In genomic region chr6:39066935-39067578, GRCm38 (mm10) we compare ENCODE assay signal across 9 mouse cellular contexts. TPM values are rescaled to one million over a fixed set of nuclear protein-coding genes. Genes with fewer than 3 reads are reported as not detected.
A peak's percentile ranks its signal among the peaks of the same experiment; 100 is the strongest.
DNase-seq lines count a peak whose midpoint lies in the region; ATAC-seq lines count a peak whose summit lies in the region.
"Had no signal": no experiment of that assay in that cellular context is flagged by ENCODE, and none has a peak within 500 bp of the region (broad histone marks: within the 10 kb centered on the region; RNA-seq: fewer than 3 reads in every experiment).

No protein-coding gene starts in this region.

- no peak overlapping the region for H3K9ac ChIP-seq in intestine, embryonic 14.5 days (ENCODE audit: low read length)

- ATAC-seq in intestine, embryonic 14.5 days (replicated peaks; ENCODE audit: low FRiP score, low TSS enrichment, low read depth), result peak; percentile 66; the same call in 1 of the 2 replicates
- peak; percentile 90 for ATAC-seq in megakaryocyte progenitor cell, adult 5-6 weeks (replicated peaks; ENCODE audit: poor library complexity)

- H3K36me3 ChIP-seq in intestine, embryonic 14.5 days (ENCODE audit: control insufficient read depth, insufficient read depth, low read length), result no peaks in the 10 kb centered on the region

- H3K27me3 ChIP-seq in intestine, embryonic 14.5 days (replicated peaks; ENCODE audit: control insufficient read depth, insufficient read depth, low read length), result no peaks in the 10 kb centered on the region

- H3K27ac ChIP-seq in intestine, embryonic 14.5 days (ENCODE audit: low read depth), result no peak overlapping the region

- DNase-seq in WW6 (ENCODE audit: low read depth, low spot score), result peak; percentile 22
- peak; percentile 66 for DNase-seq in cerebellum, adult 9-11 months
- DNase-seq in frontal cortex, postnatal 10 days (ENCODE audit: low spot score in 2 of 2), result peak; percentile 48 to 78
- DNase-seq in intestine, embryonic 14.5 days (ENCODE audit: low spot score), result peak; percentile 92
- peak; percentile 31 to 74 for DNase-seq in left cerebral cortex, adult 8-10 months (ENCODE audit: low spot score in 2 of 2)
- DNase-seq in right cerebral cortex, postnatal 14 days, result peak; percentile 93
- DNase-seq in urinary bladder, postnatal 36 days (ENCODE audit: low spot score in 2 of 2), result peak; percentile 70 to 78

- H3K4me1 ChIP-seq in intestine, embryonic 14.5 days (replicated peaks; ENCODE audit: control insufficient read depth, insufficient read depth, low read length), result no peaks in the 10 kb centered on the region

- H3K4me2 ChIP-seq in intestine, embryonic 14.5 days (ENCODE audit: low read length), result no peak overlapping the region

- 48% methylated on average over 12 of the region's 12 CpGs for WGBS in intestine, embryonic 14.5 days

- no peak overlapping the region for H3K4me3 ChIP-seq in intestine, embryonic 14.5 days (ENCODE audit: low read depth, low read length)
- H3K4me3 ChIP-seq: myocyte had no signal

- no peaks in the 10 kb centered on the region for H3K9me3 ChIP-seq in intestine, embryonic 14.5 days (ENCODE audit: control insufficient read depth, low read length)

RNA-seq across cellular contexts. Expression of gene Parp12, which starts 51.1 kb away (rescaled TPM):
- 9.2 and 10.1 TPM in 2 replicates for polyA plus RNA-seq in intestine, embryonic 14.5 days (2014; fragmentation: Nextera tagmentation; extraction: Ambion mirVana)
- 10 to 100 TPM in 1 of 4 experiments, 1 to 10 TPM in 3; 6.4 to 10.2 (median 7.9) TPM for total RNA-seq in left cerebral cortex, adult 8-10 months (2022)
- total RNA-seq in megakaryocyte progenitor cell, adult 5-6 weeks (2015), result 2.4 and 2.7 TPM in 2 replicates
- total RNA-seq in megakaryocyte progenitor cell, adult 5-6 weeks (2017), result 3.0 and 7.4 TPM in 2 replicates

Comparison
In these comparisons a context has a peak if more than half of its experiments do, and no peak if none do; other contexts are left out.
1. DNase-seq: peak in every context shown above with its lines; median percentile 93 in right cerebral cortex, postnatal 14 days; 92 in intestine, embryonic 14.5 days; 74 in urinary bladder, postnatal 36 days; 66 in cerebellum, adult 9-11 months; 63 in frontal cortex, postnatal 10 days; 52 in left cerebral cortex, adult 8-10 months; 22 in WW6.